Mouse (Mus musculus) cerebellum, adult 2 months (tissue): ENCODE data around the gene Arl5a. TPM values are rescaled to one million over a fixed set of nuclear protein-coding genes. Genes with fewer than 3 reads are reported as not detected.

Source experiments
- DNase-seq, 2 experiments: peaks; one replicate each; pipeline ENCODE4 v3.0.0; 2021
- H3K27ac ChIP-seq: fragments of 200-500 bp; 2 replicates; pipeline ENCODE4 v1.5.1; 2012; ENCODE audit warnings: low read length, control low read depth, inconsistent platforms; ENCODE audit not compliant: insufficient read depth
- H3K27me3 ChIP-seq: fragments of 200-500 bp; 2 replicates; pipeline ENCODE4 v1.6.1; 2012; ENCODE audit warnings: inconsistent platforms, mild to moderate bottlenecking, low read length, moderate library complexity; ENCODE audit not compliant: control insufficient read depth, insufficient read depth
- H3K4me1 ChIP-seq: fragments of 200-500 bp; 2 replicates; pipeline ENCODE4 v1.6.1; 2011; ENCODE audit warnings: low read length; ENCODE audit not compliant: control insufficient read depth, insufficient read depth
- H3K4me3 ChIP-seq: fragments of 200-500 bp; replicated peaks from 2 replicates; pipeline ENCODE3; 2011; ENCODE audit warnings: mild to moderate bottlenecking, low read depth, low read length, control low read depth; ENCODE audit not compliant: insufficient read depth
- CTCF ChIP-seq: fragments of 200-500 bp; IDR thresholded peaks from 2 replicates; pipeline ENCODE4 v1.5.1; 2011; ENCODE audit warnings: low read depth, mild to moderate bottlenecking, control low read depth, low read length, moderate library complexity, borderline replicate concordance; ENCODE audit not compliant: insufficient read depth
- POLR2A ChIP-seq: fragments of 200-500 bp; IDR thresholded peaks from 2 replicates; pipeline ENCODE4 v1.6.1; 2011; ENCODE audit warnings: low read length, control low read depth, borderline replicate concordance; ENCODE audit not compliant: insufficient read depth
- WGBS: fragments of 180-500 bp; shearing (Covaris S2); methylation state at CpG from one replicate; pipeline ENCODE4 v1.1.7; 2018; 5-methylcytosine and 5-hydroxymethylcytosine counted together
- polyA plus RNA-seq: library from polyadenylated mRNA; depleted of rRNA; stranded (reverse); fragments of >200 nt; gene quantifications from 2 replicates; pipeline ENCODE4 v1.2.3, GENCODE M21; 2012

Gene Arl5a
- polyA plus RNA-seq, 1 experiment, result 57.3 TPM

DNA sequence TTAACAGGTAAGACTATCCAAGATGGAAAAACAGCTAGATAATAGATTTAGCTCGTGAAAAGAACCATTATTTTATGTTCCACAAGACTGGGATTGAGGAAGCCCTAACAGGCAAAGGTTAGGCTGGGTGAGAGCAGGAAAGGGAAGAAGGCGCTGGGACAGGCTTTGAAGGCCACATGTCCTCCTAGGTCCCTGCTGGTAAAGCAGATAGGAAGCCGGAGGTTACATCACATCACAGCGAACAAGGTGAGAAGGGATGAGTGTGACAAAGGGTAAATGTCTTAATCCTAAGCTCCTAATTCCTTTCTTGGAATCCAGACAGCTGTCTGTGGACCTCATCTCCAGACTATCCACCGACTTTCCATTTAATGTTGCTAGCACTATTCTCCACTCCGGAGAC, 5.4 kb downstream of the Arl5a start:
- peak in 1 of 2 experiments; percentile 67 for DNase-seq
- Histone ChIP-seq H3K4me1 (peaks cover 27% of the 10 kb centered on the region), H3K27me3 (no peaks in the 10 kb centered on the region), H3K27ac (no peak overlapping the region), H3K4me3 (no peak overlapping the region)
- 17% methylated on average over 6 of the region's 6 CpGs for WGBS
- TF ChIP-seq CTCF (no peak), POLR2A (no peak)

DNA sequence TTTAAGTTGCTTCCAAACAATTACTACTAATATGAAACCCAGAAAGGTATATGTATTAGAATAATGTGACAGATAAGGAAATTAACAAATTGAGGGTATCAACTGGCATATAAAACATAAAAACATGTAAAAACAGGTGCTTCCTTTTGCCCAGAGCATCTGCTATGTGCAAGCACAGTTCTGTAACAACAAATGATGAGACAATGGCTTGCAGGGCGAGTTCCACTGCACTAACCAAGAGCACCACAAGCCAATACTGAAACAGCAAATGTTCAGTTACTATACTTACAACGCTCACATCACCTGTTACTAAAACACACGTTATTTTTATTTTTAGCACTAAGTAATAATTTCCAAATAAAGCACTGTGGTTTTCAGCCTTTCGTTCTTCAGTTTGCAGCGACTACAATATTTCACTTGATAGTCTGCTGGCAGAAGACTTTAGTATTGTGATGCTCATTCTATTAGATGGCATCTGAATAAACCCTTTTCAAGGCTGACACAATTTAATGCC, 12.1 kb downstream of the Arl5a start:
- DNase-seq, result no peak
- Histone ChIP-seq H3K27ac (no peak overlapping the region), H3K4me1 (peaks cover 3% of the 10 kb centered on the region; the same call in 1 of the 2 replicates), H3K27me3 (no peaks in the 10 kb centered on the region), H3K4me3 (no peak overlapping the region)
- 80% methylated on average over 5 of the region's 5 CpGs for WGBS
- TF ChIP-seq CTCF (no peak), POLR2A (no peak)

- Histone ChIP-seq H3K27ac (no peak overlapping the region), H3K4me1 (peaks cover 2% of the 10 kb centered on the region; the same call in 1 of the 2 replicates), H3K4me3 (no peak overlapping the region), H3K27me3 (no peaks in the 10 kb centered on the region)
- 57% methylated on average over 1 of the region's 1 CpGs for WGBS
- DNase-seq, result peak in 1 of 2 experiments; percentile 41
- no peak for TF ChIP-seq POLR2A
- TF ChIP-seq CTCF, result peak; percentile 35; the same call in 1 of the 2 replicates
Observed at GRCm38 (mm10) chr2:52406480-52406879, 18.2 kb downstream of the Arl5a start.

- Histone ChIP-seq H3K4me3 (no peak overlapping the region), H3K4me1 (peaks cover 2% of the 10 kb centered on the region; the same call in 1 of the 2 replicates), H3K27ac (no peak overlapping the region), H3K27me3 (no peaks in the 10 kb centered on the region)
- TF ChIP-seq POLR2A (no peak), CTCF (no peak)
- no peak for DNase-seq
- WGBS, result 92% methylated on average over 5 of the region's 5 CpGs
Observed at GRCm38 (mm10) chr2:52405238-52405637, 19.5 kb downstream of the Arl5a start.

- no peak for DNase-seq
- H3K27me3 ChIP-seq, result no peaks in the 10 kb centered on the region
- H3K4me1 ChIP-seq, result no peaks in the 10 kb centered on the region
- no peak overlapping the region for H3K27ac ChIP-seq
- TF ChIP-seq CTCF, result no peak
- TF ChIP-seq POLR2A, result no peak
- no peak overlapping the region for H3K4me3 ChIP-seq
- 88% methylated on average over 5 of the region's 5 CpGs for WGBS
Observed at GRCm38 (mm10) chr2:52394529-52394928, 30.2 kb downstream of the Arl5a start.

DNA sequence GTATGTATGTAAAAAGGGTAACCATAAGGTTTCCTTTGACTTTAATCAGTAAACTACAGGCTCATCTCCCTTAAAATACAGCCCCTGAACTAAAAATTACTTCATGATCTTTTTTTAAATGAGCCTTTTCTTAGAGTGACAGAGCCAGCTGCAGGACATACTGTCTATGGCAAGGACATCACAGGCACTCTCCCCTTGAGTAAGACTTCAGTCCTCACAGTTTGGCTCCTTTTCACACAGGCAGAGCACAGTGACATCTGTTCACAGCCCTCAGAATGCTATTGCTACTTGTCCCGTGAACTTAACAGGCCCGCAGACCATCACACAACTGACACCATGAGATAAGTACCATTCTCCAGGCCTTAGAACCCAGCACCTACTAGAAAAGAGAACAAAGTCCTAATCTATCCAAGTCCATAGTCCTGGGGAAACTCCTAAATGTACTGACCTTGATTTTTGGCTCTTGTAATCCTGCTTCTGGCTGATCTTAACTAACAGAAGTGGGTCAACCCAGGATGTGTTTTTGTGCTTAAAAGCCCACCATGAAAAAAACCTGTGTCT, 34.2 kb downstream of the Arl5a start:
- H3K27ac ChIP-seq, result no peak overlapping the region
- no peak overlapping the region for H3K4me3 ChIP-seq
- H3K4me1 ChIP-seq, result peaks cover 3% of the 10 kb centered on the region; the same call in 1 of the 2 replicates
- TF ChIP-seq POLR2A, result no peak
- TF ChIP-seq CTCF, result no peak
- DNase-seq, result no peak
- no peaks in the 10 kb centered on the region for H3K27me3 ChIP-seq
- WGBS, result 48% methylated on average over 2 of the region's 2 CpGs

- Histone ChIP-seq H3K27ac (no peak overlapping the region), H3K27me3 (no peaks in the 10 kb centered on the region), H3K4me3 (no peak overlapping the region), H3K4me1 (peaks cover 3% of the 10 kb centered on the region; the same call in 1 of the 2 replicates)
- TF ChIP-seq CTCF, result no peak
- TF ChIP-seq POLR2A, result no peak
- no peak for DNase-seq
- 88% methylated on average over 3 of the region's 3 CpGs for WGBS
Observed at GRCm38 (mm10) chr2:52389975-52390374, 34.7 kb downstream of the Arl5a start.

DNA sequence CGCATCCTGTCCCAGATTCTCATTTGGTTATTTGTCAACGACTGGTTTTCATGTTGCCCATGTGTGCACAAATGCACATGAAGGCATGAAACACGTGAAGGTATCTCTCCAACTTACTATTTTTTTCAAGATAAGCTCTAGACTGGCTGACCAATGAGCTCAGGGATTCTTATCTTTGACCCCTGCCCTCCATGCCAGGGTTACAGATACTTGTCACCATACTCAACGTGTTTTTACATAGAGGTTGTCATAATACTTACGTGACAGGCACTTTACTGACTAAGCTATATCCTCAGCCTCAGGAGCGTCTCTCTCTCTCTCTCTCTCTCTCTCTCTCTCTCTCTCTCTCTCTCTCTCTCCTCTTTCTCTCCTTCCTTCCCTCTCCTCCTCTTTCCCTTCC, 38.2 kb downstream of the Arl5a start:
- Histone ChIP-seq H3K27ac (no peak overlapping the region), H3K4me3 (no peak overlapping the region), H3K27me3 (no peaks in the 10 kb centered on the region), H3K4me1 (peaks cover 3% of the 10 kb centered on the region; the same call in 1 of the 2 replicates)
- WGBS, result 95% methylated on average over 6 of the region's 6 CpGs
- TF ChIP-seq POLR2A, result no peak
- no peak for TF ChIP-seq CTCF
- DNase-seq, result no peak
